Mouse (Mus musculus) large intestine, adult 2 months (tissue): ENCODE results near the gene Lsm10. TPM values are rescaled to one million over a fixed set of nuclear protein-coding genes. Genes with fewer than 3 reads are reported as not detected.

ENCODE experiments used
- polyA plus RNA-seq: library from polyadenylated mRNA; depleted of rRNA; stranded (reverse); fragments of >200 nt; gene quantifications from 2 replicates; pipeline ENCODE4 v1.2.3, GENCODE M21; 2012; rRNA removed

Lsm10 gene
- polyA plus RNA-seq, 1 experiment: 31.3 TPM

Other genes with a start within 250 kb of the Lsm10 start
- gene Csf3r, start 72.1 kb upstream of the Lsm10 start, polyA plus RNA-seq: 2.0 and 4.2 TPM in 2 replicates
- 35.8 and 48.3 TPM in 2 replicates for gene Mrps15, start 49.7 kb upstream of the Lsm10 start, polyA plus RNA-seq
- gene Oscp1, start 38.1 kb upstream of the Lsm10 start, polyA plus RNA-seq: 1.1 TPM in 2 replicates
- gene Stk40, start 7.3 kb downstream of the Lsm10 start, polyA plus RNA-seq: 24.4 and 24.6 TPM in 2 replicates
- 21.2 and 24.3 TPM in 2 replicates for gene Eva1b, start 51.1 kb downstream of the Lsm10 start, polyA plus RNA-seq
- 2.4 and 5.0 TPM in 2 replicates for gene Sh3d21, start 66.9 kb downstream of the Lsm10 start, polyA plus RNA-seq
- 35.4 and 48.1 TPM in 2 replicates for gene Thrap3, start 106.1 kb downstream of the Lsm10 start, polyA plus RNA-seq
- 26.5 and 28.4 TPM in 2 replicates for gene Map7d1, start 159.7 kb downstream of the Lsm10 start, polyA plus RNA-seq
- 42.3 and 44.3 TPM in 2 replicates for gene Trappc3, start 165.7 kb downstream of the Lsm10 start, polyA plus RNA-seq
- gene Col8a2, start 190.2 kb downstream of the Lsm10 start, polyA plus RNA-seq: 1.9 and 2.3 TPM in 2 replicates
- gene Adprhl2, start 225.1 kb downstream of the Lsm10 start, polyA plus RNA-seq: 24.7 and 27.9 TPM in 2 replicates
- gene Tekt2, start 229.1 kb downstream of the Lsm10 start, polyA plus RNA-seq: 0.58 and 1.4 TPM in 2 replicates